Mouse (Mus musculus) lung, adult 2 months (tissue): ENCODE results near the gene Gm49322.

ENCODE experiments used
- CTCF ChIP-seq: fragments of 200-500 bp; IDR thresholded peaks from 2 replicates; pipeline ENCODE4 v1.5.1; 2011; ENCODE audit warnings: mild to moderate bottlenecking, low read length, control low read depth; ENCODE audit not compliant: insufficient read depth
- POLR2A ChIP-seq: fragments of 200-500 bp; IDR thresholded peaks from 2 replicates; pipeline ENCODE4 v1.6.1; 2011; ENCODE audit warnings: low read depth, mild to moderate bottlenecking, control low read depth, low read length, borderline replicate concordance; ENCODE audit errors: extremely low read depth

GRCm38 (mm10) chr10:80655406-80656129 lies 49.7 kb downstream of the Gm49322 start:
- TF ChIP-seq CTCF (no peak), POLR2A (no peak)
